Mouse (Mus musculus): Measurements from ENCODE around the gene Bri3. TPM values are rescaled to one million over a fixed set of nuclear protein-coding genes. Genes with fewer than 3 reads are reported as not detected.

The Bri3 gene
- polyA plus RNA-seq, 1 experiment from 2014 or later, result 105 TPM

GRCm38 (mm10) chr5:144380689-144381088 is 136.5 kb downstream of the Bri3 start:
- Histone ChIP-seq H3K9me3 (replicated peaks; ENCODE audit: control insufficient read depth, low read length) (no peaks in the 10 kb centered on the region), H3K36me3 (ENCODE audit: control insufficient read depth, insufficient read depth, low read length) (no peaks in the 10 kb centered on the region), H3K4me3 (ENCODE audit: low read depth, low read length) (no peak overlapping the region), H3K27me3 (replicated peaks; ENCODE audit: control insufficient read depth, insufficient read depth, low read length) (no peaks in the 10 kb centered on the region), H3K9ac (ENCODE audit: low read length) (no peak overlapping the region), H3K4me1 (ENCODE audit: control insufficient read depth, insufficient read depth, low read length) (no peaks in the 10 kb centered on the region), H3K4me2 (ENCODE audit: low read length) (no peak overlapping the region), H3K27ac (ENCODE audit: low read depth, low read length) (no peak overlapping the region)
- ATAC-seq (no peak), DNase-seq (ENCODE audit: low spot score) (no peak)
- 82% methylated on average over 7 of the region's 7 CpGs for WGBS

GRCm38 (mm10) chr5:144381782-144382181 is 137.5 kb downstream of the Bri3 start:
- Histone ChIP-seq H3K9me3 (replicated peaks; ENCODE audit: control insufficient read depth, low read length) (no peaks in the 10 kb centered on the region), H3K9ac (ENCODE audit: low read length) (no peak overlapping the region), H3K27me3 (replicated peaks; ENCODE audit: control insufficient read depth, insufficient read depth, low read length) (no peaks in the 10 kb centered on the region), H3K4me2 (ENCODE audit: low read length) (no peak overlapping the region), H3K4me1 (ENCODE audit: control insufficient read depth, insufficient read depth, low read length) (no peaks in the 10 kb centered on the region), H3K27ac (ENCODE audit: low read depth, low read length) (no peak overlapping the region), H3K36me3 (ENCODE audit: control insufficient read depth, insufficient read depth, low read length) (no peaks in the 10 kb centered on the region), H3K4me3 (ENCODE audit: low read depth, low read length) (no peak overlapping the region)
- WGBS, result 91% methylated on average over 3 of the region's 3 CpGs
- DNase-seq (ENCODE audit: low spot score), result no peak
- no peak for ATAC-seq

GRCm38 (mm10) chr5:144383936-144384335 is 139.7 kb downstream of the Bri3 start:
- no peak overlapping the region for H3K9ac ChIP-seq (ENCODE audit: low read length)
- WGBS, result 73% methylated on average over 3 of the region's 3 CpGs

GRCm38 (mm10) chr5:144387851-144388250 is 143.6 kb downstream of the Bri3 start:
- H3K9me3 ChIP-seq (replicated peaks; ENCODE audit: control insufficient read depth, low read length), result no peaks in the 10 kb centered on the region
- H3K9ac ChIP-seq (ENCODE audit: low read length), result no peak overlapping the region
- no peaks in the 10 kb centered on the region for H3K4me1 ChIP-seq (ENCODE audit: control insufficient read depth, insufficient read depth, low read length)
- H3K4me3 ChIP-seq (ENCODE audit: low read depth, low read length), result no peak overlapping the region
- peak; percentile 63; the same call in 1 of the 2 replicates for ATAC-seq
- H3K27ac ChIP-seq (ENCODE audit: low read depth, low read length), result no peak overlapping the region
- no peaks in the 10 kb centered on the region for H3K36me3 ChIP-seq (ENCODE audit: control insufficient read depth, insufficient read depth, low read length)
- no peaks in the 10 kb centered on the region for H3K27me3 ChIP-seq (replicated peaks; ENCODE audit: control insufficient read depth, insufficient read depth, low read length)
- H3K4me2 ChIP-seq (ENCODE audit: low read length), result no peak overlapping the region
- DNase-seq (ENCODE audit: low spot score), result peak; percentile 76
- 9% methylated on average over 6 of the region's 6 CpGs for WGBS

More at GRCm38 (mm10) chr5:144383936-144384335, 139.7 kb downstream of the Bri3 start:
- no peak overlapping the region for H3K4me2 ChIP-seq (ENCODE audit: low read length)
- H3K4me3 ChIP-seq (ENCODE audit: low read depth, low read length), result no peak overlapping the region
- no peaks in the 10 kb centered on the region for H3K9me3 ChIP-seq (replicated peaks; ENCODE audit: control insufficient read depth, low read length)
- H3K27ac ChIP-seq (ENCODE audit: low read depth, low read length), result no peak overlapping the region
- H3K36me3 ChIP-seq (ENCODE audit: control insufficient read depth, insufficient read depth, low read length), result no peaks in the 10 kb centered on the region
- no peaks in the 10 kb centered on the region for H3K27me3 ChIP-seq (replicated peaks; ENCODE audit: control insufficient read depth, insufficient read depth, low read length)
- no peak for DNase-seq (ENCODE audit: low spot score)
- H3K4me1 ChIP-seq (ENCODE audit: control insufficient read depth, insufficient read depth, low read length), result no peaks in the 10 kb centered on the region
- no peak for ATAC-seq

- Histone ChIP-seq H3K4me1 (ENCODE audit: control insufficient read depth, insufficient read depth, low read length) (no peaks in the 10 kb centered on the region), H3K36me3 (ENCODE audit: control insufficient read depth, insufficient read depth, low read length) (no peaks in the 10 kb centered on the region), H3K27me3 (replicated peaks; ENCODE audit: control insufficient read depth, insufficient read depth, low read length) (no peaks in the 10 kb centered on the region), H3K9ac (ENCODE audit: low read length) (no peak overlapping the region), H3K9me3 (replicated peaks; ENCODE audit: control insufficient read depth, low read length) (no peaks in the 10 kb centered on the region), H3K27ac (ENCODE audit: low read depth, low read length) (no peak overlapping the region), H3K4me3 (ENCODE audit: low read depth, low read length) (no peak overlapping the region), H3K4me2 (ENCODE audit: low read length) (no peak overlapping the region)
- ATAC-seq, result no peak
- WGBS, result 98% methylated on average over 2 of the region's 2 CpGs
- no peak for DNase-seq (ENCODE audit: low spot score)
Measured at GRCm38 (mm10) chr5:144394142-144394541, 149.9 kb downstream of the Bri3 start.

DNA sequence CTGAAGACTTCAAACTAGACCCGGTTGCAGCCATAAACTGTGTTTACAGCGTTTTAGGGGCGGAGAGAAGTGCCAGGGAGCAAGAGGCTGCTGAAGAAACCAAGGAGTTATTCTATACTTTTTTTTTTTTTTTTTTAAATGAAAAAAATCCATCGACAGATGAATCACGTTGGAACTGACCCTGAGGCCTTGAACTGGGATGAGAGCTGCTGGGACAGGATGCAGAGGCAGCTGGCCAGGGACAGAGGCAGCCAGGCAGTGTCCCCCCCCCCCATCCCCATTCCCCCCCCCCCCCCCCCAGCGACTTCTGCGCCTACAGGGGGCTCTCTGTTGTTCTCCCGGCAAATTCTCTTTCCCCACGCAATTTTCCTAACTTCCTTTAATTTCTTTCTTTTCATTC is 153.3 kb downstream of the Bri3 start:
- Histone ChIP-seq H3K4me1 (ENCODE audit: control insufficient read depth, insufficient read depth, low read length) (no peaks in the 10 kb centered on the region), H3K27me3 (replicated peaks; ENCODE audit: control insufficient read depth, insufficient read depth, low read length) (no peaks in the 10 kb centered on the region), H3K27ac (ENCODE audit: low read depth, low read length) (no peak overlapping the region), H3K4me3 (ENCODE audit: low read depth, low read length) (no peak overlapping the region), H3K9me3 (replicated peaks; ENCODE audit: control insufficient read depth, low read length) (no peaks in the 10 kb centered on the region), H3K36me3 (ENCODE audit: control insufficient read depth, insufficient read depth, low read length) (no peaks in the 10 kb centered on the region), H3K9ac (ENCODE audit: low read length) (no peak overlapping the region), H3K4me2 (ENCODE audit: low read length) (no peak overlapping the region)
- 54% methylated on average over 7 of the region's 9 CpGs for WGBS
- no peak for DNase-seq (ENCODE audit: low spot score)
- no peak for ATAC-seq

DNA sequence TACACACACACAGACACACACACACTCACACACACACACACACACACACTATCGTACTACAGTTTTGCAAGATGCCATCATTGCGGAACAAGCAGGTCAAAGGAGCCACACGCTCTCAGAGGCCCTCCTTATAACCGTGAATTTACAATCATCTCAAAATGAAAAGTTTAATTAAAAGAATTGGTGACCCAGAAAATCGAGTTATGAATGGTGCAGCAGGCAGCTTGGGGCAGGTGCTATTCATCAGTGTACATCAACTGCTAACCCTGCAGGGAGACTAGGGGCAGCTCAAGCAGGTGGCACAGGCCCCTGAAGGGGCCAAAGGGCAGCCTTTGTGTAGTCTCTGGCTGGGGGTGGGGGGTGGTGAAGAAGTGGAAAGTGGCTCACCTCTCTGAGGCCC is 156.6 kb downstream of the Bri3 start:
- no peak overlapping the region for H3K27ac ChIP-seq (ENCODE audit: low read depth, low read length)
- no peak overlapping the region for H3K9ac ChIP-seq (ENCODE audit: low read length)
- 15% methylated on average over 5 of the region's 5 CpGs for WGBS
- no peaks in the 10 kb centered on the region for H3K27me3 ChIP-seq (replicated peaks; ENCODE audit: control insufficient read depth, insufficient read depth, low read length)
- no peak overlapping the region for H3K4me2 ChIP-seq (ENCODE audit: low read length)
- ATAC-seq (no peak), DNase-seq (ENCODE audit: low spot score) (no peak)
- no peak overlapping the region for H3K4me3 ChIP-seq (ENCODE audit: low read depth, low read length)
- no peaks in the 10 kb centered on the region for H3K4me1 ChIP-seq (ENCODE audit: control insufficient read depth, insufficient read depth, low read length)
- H3K9me3 ChIP-seq (replicated peaks; ENCODE audit: control insufficient read depth, low read length), result no peaks in the 10 kb centered on the region
- H3K36me3 ChIP-seq (ENCODE audit: control insufficient read depth, insufficient read depth, low read length), result no peaks in the 10 kb centered on the region

DNA sequence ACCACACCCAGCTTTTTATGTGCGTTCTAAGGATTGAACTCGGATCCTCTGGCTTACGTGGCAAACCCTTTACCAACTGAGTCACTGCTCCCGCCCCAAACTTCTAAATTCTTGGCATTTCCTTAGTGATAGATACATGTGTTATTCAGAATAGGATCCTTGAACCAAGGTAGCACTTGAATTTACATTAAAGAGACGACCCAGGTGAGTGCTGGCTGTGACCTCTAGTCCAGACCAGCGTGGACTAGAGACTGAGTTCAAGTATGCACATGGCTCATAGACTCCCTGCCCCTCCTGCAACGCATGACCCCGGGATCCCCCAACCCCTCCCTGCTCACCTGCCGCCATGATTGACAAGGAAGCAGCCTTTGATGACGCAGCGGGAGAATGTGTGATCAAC is 162.0 kb downstream of the Bri3 start:
- no peaks in the 10 kb centered on the region for H3K9me3 ChIP-seq (replicated peaks; ENCODE audit: control insufficient read depth, low read length)
- H3K27ac ChIP-seq (ENCODE audit: low read depth, low read length), result no peak overlapping the region
- no peaks in the 10 kb centered on the region for H3K27me3 ChIP-seq (replicated peaks; ENCODE audit: control insufficient read depth, insufficient read depth, low read length)
- WGBS, result 88% methylated on average over 11 of the region's 11 CpGs
- H3K9ac ChIP-seq (ENCODE audit: low read length), result no peak overlapping the region
- no peak for ATAC-seq
- DNase-seq (ENCODE audit: low spot score), result no peak
- H3K4me3 ChIP-seq (ENCODE audit: low read depth, low read length), result no peak overlapping the region
- no peaks in the 10 kb centered on the region for H3K36me3 ChIP-seq (ENCODE audit: control insufficient read depth, insufficient read depth, low read length)
- no peak overlapping the region for H3K4me2 ChIP-seq (ENCODE audit: low read length)
- no peaks in the 10 kb centered on the region for H3K4me1 ChIP-seq (ENCODE audit: control insufficient read depth, insufficient read depth, low read length)

GRCm38 (mm10) chr5:144410666-144411065 is 166.4 kb downstream of the Bri3 start:
- H3K36me3 ChIP-seq (ENCODE audit: control insufficient read depth, insufficient read depth, low read length), result no peaks in the 10 kb centered on the region
- no peak for DNase-seq (ENCODE audit: low spot score)
- no peak overlapping the region for H3K4me3 ChIP-seq (ENCODE audit: low read depth, low read length)
- H3K27ac ChIP-seq (ENCODE audit: low read depth, low read length), result no peak overlapping the region
- no peaks in the 10 kb centered on the region for H3K9me3 ChIP-seq (replicated peaks; ENCODE audit: control insufficient read depth, low read length)
- no peak overlapping the region for H3K4me2 ChIP-seq (ENCODE audit: low read length)
- H3K4me1 ChIP-seq (ENCODE audit: control insufficient read depth, insufficient read depth, low read length), result no peaks in the 10 kb centered on the region
- no peak for ATAC-seq
- no peaks in the 10 kb centered on the region for H3K27me3 ChIP-seq (replicated peaks; ENCODE audit: control insufficient read depth, insufficient read depth, low read length)
- no peak overlapping the region for H3K9ac ChIP-seq (ENCODE audit: low read length)
- 94% methylated on average over 10 of the region's 10 CpGs for WGBS
